Mouse (Mus musculus) spleen, adult 12 weeks (tissue): ENCODE data around the gene Eif2ak1.
A peak's percentile ranks its signal among the peaks of the same experiment; 100 is the strongest.
"Not testable (repeated sequence)": the region's sequence is repeated elsewhere in the genome, so short reads cannot be mapped to it uniquely, and the experiment has no call there.

Experiments
- DNase-seq: peaks from one replicate; pipeline ENCODE4 v3.0.0; 2022; ENCODE audit warnings: low spot score

Eif2ak1 gene

DNA sequence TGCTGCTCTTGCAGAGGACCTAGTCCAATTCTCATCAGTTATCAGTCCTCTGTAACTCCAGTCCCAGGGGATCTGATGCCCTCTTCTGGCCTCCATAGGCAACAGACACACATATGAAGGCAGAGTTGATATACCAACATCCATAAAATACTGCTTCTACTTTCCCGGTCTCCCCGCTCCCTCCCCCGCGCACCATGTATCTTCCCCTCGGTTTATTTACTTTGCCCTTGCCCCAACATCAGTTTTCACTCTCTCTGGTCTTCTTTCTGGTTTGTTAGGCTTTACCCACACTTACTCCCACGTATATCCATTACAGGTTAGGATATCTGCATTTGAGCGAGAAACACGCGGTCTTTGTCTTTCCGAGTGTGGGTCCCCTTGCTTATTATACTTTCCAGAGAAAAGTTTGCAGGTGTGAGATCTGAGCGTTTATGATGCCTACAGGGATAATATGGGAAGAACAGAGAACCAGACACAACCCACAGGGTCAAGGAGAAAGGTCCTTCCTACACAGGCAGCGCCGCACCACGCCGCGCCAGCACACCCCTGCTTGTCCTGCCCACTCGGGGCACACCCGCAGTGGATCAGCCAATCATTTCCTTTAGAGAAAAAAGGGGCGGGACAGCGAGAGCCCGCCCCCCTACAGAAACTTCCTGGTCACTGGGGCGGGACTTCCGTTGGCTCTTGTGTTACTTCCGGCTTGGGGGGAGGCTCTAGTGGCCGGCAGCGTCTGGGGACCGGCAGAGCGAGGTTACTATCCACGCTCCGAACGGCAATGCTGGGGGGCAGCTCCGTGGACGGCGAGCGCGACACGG, at the start of gene Eif2ak1:
Gene Eif2ak1 (plus strand): TSS at position 673 of the 815 bp plus-strand sequence.
- DNase-seq: peak; percentile 89

DNA sequence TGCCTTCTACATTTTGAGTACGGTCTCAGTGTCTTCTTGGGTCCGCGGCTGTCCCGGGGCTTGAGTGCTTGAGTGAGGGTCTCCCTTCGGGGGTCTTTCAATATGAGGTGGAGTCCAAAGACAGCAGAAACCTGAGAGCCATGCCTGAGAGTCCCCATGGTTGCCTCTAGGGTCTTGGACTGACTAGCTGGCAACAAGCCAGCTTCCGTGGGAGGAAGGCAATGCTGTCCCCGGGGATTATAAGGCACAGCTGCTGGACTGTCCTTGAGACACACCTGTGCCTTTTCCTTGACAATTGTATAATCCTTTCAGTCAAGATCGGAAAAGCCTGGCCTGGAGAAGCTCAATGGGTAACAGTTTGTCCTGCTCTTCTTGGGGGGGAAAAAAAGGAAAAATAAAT, 35.6 kb upstream of the Eif2ak1 start:
- DNase-seq: no peak

- no peak for DNase-seq
These were observed 32.2 kb upstream of the Eif2ak1 start for GRCm38 (mm10) chr5:143785391-143785790.

DNA sequence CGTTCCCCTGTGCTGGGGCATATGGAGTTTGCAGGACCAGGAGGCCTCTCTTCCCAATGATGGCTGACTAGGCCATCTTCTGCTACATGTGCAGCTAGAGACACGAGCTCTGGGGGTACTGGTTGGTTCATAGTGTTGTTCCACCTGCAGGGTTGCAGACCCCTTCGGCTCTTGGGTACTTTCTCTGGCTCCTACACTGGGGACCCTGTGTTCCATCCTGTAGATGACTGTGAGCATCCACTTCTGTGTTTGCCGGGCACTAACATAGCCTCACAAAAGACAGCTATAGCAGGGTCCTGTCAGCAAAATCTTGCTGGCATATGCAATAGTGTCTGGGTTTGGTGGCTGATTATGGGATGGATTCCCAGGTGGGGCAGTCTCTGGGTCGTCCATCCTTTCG, 16.4 kb upstream of the Eif2ak1 start:
- not testable (repeated sequence) for DNase-seq

DNA sequence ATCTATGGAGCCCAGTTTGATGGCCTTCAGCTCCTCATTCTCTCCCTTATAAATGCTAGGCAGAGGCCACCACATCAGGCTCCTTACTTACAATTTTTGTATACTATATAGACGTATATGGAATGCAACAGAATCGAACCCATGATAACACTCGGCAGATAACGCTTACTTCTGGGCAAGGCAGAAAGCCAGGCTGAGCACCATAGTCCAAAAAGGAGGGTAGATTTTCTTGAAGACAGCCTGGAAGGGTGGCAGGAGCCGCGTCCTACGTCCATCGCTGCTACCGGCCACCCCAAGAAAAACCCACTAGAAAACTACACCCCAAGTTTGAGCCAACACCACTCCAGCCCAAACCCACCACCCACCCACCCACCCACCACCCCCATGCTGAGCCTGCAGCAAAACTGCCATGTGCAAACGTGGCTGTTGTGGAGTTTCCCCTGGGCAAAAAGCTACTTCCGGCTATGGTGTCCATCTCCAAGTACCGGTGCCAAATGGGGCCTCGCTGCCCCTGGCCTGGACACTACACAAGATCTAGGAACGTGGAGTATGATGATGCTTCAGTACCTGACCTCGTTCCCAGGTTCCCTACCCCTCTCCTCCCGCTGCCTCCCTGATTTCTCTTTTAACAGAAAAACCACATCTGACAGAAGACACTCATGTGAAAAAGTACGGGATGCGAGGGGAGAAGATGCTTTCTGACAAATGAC, 13.4 kb upstream of the Eif2ak1 start:
- no peak for DNase-seq

- DNase-seq: no peak
These were observed 10.3 kb upstream of the Eif2ak1 start for GRCm38 (mm10) chr5:143807268-143807667.

- DNase-seq: no peak
These were observed 8.0 kb upstream of the Eif2ak1 start for GRCm38 (mm10) chr5:143809421-143810090.

- DNase-seq: no peak
These were observed 5.9 kb upstream of the Eif2ak1 start for GRCm38 (mm10) chr5:143811653-143812052.

DNA sequence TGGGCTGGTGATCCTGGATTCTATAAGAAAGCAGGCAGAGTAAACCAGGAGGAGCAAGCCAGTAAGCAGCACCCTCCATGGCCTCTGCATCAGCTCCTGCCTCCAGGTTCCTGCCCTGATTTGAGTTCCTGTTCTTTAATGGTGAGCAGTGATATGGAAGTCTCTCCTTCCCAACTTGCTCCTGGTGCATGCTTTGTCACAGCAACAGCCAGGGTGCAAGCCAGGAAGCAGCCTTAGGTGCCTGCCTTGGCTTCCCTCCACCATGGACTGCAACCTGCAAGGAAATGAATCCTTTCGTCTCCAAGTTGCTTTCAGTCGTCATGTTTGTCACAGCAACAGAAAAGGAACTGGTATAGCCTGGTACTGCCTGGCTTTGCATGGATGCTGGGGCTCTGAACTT, 3.0 kb upstream of the Eif2ak1 start:
- DNase-seq: no peak

DNA sequence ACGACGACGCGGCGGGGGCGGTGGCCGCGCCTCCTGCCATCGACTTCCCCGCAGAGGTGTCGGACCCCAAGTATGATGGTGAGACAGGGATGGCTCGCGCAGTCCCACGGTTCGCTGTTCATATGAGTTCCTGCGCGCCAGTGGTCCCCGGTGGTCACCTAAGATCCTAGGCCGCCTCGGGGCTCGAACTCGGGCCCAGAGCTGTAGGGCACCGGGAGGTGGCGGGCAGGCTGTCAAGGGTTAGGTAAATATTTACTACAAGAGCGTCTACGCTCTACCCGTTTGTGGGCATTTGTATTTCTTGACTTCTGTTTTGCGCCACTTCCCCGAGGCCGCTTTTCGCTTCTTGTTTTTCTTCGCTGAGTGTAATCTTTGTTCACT, 333 bp downstream of the Eif2ak1 start:
- no peak for DNase-seq

DNA sequence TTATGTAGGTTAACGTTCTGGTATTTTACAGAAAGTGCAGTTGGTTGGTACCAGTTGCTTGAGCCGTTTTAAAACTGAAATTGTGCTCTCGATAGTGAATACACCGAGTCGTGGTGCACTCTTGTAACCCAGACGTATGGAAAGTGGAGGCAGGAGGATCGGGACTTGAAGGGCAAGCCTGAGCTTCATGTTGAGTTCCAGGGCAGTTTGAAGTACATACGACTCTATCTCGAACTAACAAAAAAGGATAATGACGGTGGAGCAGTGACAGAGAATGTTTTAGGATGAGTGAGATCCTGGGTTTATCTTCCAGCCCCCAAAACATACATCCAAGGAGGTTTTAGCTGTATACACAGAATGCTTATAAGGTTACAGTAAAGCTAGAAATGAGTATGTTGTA, 873 bp downstream of the Eif2ak1 start:
- DNase-seq: peak; percentile 30

DNA sequence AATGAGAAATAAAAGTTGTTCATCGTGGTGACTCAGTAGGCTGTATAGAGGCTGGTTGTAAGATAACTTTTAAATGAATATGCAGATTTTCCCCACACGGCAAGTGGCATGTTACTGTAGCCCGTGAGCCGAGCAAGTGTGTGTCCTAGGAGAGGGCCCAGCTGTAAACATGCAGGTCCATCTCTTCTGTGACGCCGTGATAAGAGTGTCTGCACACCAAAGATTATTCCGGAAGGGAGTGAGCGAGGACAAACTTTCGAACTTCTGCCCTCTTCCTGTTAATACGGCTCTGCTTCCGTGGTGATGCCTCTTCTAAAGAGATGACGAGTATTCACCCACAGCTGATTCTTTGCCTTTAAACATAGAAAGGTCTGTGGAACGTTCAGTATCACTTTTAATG, 1.4 kb downstream of the Eif2ak1 start:
- peak; percentile 83 for DNase-seq

DNA sequence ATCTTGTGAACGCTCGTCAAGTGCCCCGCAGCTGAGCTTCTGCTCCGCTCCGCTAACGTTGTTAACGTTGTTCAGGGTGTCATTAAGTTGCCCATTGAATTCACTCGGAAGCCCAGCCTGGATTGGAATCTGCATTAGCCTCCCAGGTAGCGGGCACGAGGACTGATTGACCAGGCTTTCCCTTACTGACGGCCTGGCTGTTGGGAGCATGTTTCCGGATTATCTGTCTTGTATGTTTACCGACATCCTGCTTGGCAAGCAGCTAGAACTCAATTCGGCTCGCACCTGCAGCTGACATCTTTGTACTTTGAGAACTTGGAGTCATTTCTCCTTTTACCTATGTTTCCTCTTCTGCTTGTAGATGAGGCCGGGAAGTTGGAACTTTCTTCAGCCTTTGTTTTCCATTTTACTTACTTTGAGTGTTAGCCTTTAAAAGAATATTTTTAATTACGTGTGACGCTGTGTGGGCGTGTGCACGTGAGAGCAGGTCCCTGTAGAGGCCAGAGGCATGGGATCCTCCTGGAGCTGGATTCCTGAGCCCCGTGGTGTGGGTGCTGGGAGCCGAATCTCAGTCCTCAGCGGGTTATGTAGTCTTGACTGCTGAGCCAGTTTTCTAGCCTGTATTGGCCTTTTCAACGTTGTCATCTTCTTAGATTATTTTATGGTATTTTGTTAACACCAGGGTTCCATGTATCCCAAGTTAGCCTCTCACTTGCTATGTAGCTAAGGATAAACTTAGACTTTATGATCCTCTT, 2.5 kb downstream of the Eif2ak1 start:
- no peak for DNase-seq

GRCm38 (mm10) chr5:143820820-143821219, 3.2 kb downstream of the Eif2ak1 start:
- no peak for DNase-seq

DNA sequence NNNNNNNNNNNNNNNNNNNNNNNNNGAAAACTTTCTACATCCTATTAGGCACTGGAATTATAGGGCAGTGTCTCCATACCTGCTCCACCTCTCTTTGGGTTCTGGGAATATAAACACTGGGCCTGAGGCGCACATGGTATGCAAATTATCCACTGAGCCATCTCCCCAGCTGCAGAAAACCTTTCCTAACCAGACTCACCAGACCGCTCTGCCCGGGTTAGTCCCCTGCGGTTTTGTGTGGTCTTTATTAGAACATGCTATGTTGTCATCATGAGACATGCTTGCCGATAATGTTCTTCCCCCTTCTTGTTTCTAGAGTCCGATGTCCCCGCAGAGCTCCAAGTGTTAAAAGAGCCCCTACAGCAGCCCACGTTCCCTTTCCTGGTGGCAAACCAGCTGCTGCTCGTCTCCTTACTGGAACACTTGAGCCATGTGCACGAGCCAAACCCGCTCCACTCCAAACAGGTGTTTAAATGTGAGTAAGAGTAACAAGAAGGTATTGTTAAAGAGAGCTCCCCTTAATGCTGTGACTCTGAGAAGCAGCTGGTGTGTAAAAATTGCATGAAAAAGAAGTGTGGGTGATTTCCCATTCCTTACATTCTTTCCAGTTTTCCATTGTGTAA, 54.1 kb downstream of the Eif2ak1 start:
- DNase-seq: no peak

- DNase-seq: no peak
These were observed 57.0 kb downstream of the Eif2ak1 start for GRCm38 (mm10) chr5:143874571-143874970.

DNA sequence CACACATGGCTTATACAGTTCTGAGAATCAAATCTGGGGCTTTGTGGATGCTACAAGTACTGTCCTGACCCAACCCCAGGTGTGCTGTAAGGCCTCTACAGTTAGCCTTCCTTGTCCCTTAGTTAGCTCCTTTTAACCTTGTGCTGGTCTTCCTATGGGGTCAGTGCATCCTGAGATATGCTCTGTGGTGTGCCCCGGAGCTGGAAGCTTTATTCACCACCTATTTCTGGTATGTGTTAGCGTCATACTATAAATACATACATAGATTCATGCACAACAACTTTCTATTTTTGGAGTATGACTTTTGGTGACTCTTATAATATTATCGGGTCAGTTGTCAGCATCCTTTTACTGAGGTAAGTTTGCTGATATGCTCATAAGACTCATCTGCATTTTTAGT, 67.7 kb downstream of the Eif2ak1 start:
- no peak for DNase-seq

DNA sequence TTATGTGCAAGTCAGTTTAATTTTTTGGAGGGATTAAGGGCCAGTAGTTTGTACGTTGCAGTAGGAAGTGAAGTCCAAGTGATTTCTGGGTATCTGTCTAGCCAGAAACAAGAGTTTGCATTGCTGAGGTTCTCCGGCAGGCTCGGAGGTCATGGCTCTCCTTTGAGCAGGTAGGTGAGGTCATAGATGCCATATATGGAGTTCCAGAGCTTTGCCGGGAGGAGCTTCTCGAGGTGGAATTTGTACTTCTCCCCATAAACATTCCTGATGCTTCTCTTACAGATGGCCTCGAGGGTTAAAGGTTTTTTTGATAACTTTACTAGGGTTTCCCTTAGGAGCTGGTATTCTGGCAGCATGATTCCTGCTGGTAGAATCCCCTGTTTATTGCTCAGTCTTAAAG, 73.2 kb downstream of the Eif2ak1 start:
- no peak for DNase-seq

DNA sequence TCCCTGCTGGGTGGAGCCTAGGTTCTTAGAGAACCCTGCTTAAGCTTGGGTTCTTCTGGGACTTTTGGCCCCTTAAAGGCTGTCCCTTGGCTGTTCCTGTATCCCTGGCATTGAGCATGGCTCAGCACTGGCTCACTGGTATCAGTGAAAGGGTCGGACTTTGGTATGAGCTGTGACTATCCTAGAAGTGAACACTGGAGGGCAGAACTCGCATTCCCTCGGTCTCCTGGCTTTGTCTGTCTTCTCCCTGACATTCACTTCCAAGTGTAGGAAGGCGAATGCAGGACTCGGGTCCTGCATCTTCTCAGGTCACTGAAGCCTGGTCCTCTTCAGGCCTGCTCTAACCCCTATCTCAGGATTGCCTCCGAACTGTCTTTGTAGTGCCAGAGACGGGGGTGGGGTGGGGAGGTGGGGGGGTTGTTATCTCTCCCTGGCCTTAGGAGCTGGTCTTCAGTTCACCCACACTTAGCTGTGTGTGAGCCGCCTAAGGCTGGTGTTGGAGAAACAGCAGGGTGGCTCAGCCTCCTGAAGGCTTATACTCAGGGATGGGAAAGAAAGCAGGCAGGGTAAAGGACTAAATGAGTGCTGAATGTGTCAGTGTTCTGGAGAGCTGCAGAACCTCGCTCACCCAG, 74.8 kb downstream of the Eif2ak1 start:
- DNase-seq: no peak

DNA sequence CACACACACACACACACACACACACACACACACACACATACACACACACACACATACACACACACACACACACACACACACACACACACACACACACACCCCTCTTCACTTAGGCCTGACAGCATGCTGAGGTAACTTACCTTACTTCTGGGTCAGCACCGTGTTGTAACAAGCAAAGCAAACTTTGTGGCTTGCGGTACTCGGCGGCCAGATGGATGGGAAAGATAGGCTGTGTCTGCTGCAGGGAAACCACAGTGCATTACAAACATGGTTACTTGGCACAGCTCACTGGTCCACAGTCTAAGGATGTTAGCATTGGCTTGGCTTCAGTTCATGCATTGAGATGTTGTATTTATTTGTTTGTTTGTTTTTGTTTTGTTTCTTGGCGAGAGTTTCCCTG, 75.8 kb downstream of the Eif2ak1 start:
- no peak for DNase-seq

- DNase-seq: no peak
These were observed 80.2 kb downstream of the Eif2ak1 start, which contains the start of gene Ankrd61 for GRCm38 (mm10) chr5:143897635-143898330. Gene Ankrd61, minus strand, starts transcription at chr5:143897685.
